Mouse (Mus musculus): ENCODE data around the gene Nfic. TPM values are rescaled to one million over a fixed set of nuclear protein-coding genes. Genes with fewer than 3 reads are reported as not detected.
A peak's percentile ranks its signal among the peaks of the same experiment; 100 is the strongest.

Gene Nfic
- polyA plus RNA-seq, 1 experiment from 2014 or later: 86.5 TPM

DNA sequence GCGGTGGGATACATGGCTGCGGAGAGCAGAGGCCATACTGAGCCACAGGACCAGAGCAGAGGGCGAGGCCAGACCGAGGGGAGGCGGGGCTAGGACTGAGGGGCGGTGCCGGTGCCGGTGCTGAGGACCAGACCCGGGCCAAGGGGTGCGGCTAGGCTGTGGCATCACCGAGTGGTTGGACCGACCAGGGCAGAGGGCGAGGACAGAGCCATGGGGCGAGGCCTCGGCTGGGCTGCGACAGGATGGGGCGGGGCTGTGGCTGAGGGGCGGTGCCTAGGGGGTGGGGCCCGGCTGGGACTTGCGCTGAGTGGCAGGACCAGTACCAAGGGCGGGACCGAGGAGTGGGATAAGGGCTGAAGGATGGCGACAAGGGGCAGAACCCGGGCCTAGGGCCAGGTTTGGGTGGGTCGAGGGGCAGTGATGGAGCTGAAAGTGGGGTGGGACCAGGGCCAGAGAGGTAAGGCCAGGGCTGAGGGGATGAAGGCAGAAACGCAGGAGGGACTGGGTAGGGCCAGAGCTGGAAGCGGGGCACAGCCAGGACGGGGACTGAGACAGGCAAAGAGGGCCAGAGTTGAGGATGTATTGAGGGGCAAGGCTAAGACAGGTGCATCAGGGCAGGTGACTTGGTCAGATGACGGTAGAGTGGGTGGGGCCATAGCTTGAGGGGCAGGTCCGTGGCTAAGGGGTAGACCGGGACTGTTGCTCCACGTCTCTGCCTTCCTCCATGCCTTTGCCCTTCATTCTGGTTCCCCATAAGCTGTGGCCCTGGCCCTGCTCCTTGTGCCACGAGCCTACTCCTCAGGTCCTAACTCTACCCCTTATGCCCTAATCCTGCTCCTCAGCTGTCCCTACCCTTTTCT lies 9.2 kb upstream of the Nfic start:
- DNase-seq: peak; percentile 52
- Histone ChIP-seq H3K27ac (ENCODE audit: low read depth) (no peak overlapping the region), H3K27me3 (ENCODE audit: insufficient read depth, low read length) (peaks cover 70% of the 10 kb centered on the region), H3K9ac (no peak overlapping the region), H3K9me3 (ENCODE audit: low read depth, low read length) (no peaks in the 10 kb centered on the region), H3K36me3 (ENCODE audit: insufficient read depth) (no peaks in the 10 kb centered on the region), H3K4me3 (ENCODE audit: low read depth, low read length) (peak overlapping the region; percentile 29), H3K4me2 (peak overlapping the region; percentile 57), H3K4me1 (ENCODE audit: insufficient read depth) (peaks cover 3% of the 10 kb centered on the region; the same call in 1 of the 2 replicates)
- peak; percentile 77 for ATAC-seq (ENCODE audit: insufficient read depth)
- 4% methylated on average over 33 of the region's 33 CpGs for WGBS
- TF ChIP-seq CTCF (IDR thresholded peaks at IDR 0.05; ENCODE audit: low read depth): no peak

DNA sequence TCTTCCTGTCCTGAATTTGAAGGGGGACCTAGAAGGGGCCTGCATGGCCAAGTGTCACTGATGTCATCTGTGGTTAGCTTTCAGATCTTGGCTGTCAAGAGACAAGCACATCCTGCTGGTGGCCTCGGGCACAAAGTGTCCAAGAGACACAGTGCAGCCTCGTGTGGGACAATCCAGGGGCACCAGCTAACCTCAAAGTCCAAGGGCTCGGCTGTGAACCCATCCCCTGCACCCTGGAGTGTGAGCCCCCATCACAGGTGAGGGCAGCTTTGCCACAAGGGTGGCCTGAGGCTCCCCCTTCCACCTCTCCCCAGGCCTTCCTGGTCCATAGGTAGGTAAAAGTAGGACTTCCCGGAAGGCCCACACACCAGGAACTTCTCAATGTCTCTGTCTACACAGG lies 8.1 kb upstream of the Nfic start:
- Histone ChIP-seq H3K4me1 (ENCODE audit: insufficient read depth) (peaks cover 3% of the 10 kb centered on the region; the same call in 1 of the 2 replicates), H3K9me3 (ENCODE audit: low read depth, low read length) (no peaks in the 10 kb centered on the region), H3K36me3 (ENCODE audit: insufficient read depth) (no peaks in the 10 kb centered on the region), H3K4me2 (no peak overlapping the region; the same call in 1 of the 2 replicates), H3K9ac (no peak overlapping the region), H3K4me3 (ENCODE audit: low read depth, low read length) (no peak overlapping the region), H3K27me3 (ENCODE audit: insufficient read depth, low read length) (peaks cover 79% of the 10 kb centered on the region), H3K27ac (ENCODE audit: low read depth) (no peak overlapping the region)
- ATAC-seq (ENCODE audit: insufficient read depth): no peak
- TF ChIP-seq CTCF (IDR thresholded peaks at IDR 0.05; ENCODE audit: low read depth): no peak
- DNase-seq: no peak
- 61% methylated on average over 4 of the region's 4 CpGs for WGBS

DNA sequence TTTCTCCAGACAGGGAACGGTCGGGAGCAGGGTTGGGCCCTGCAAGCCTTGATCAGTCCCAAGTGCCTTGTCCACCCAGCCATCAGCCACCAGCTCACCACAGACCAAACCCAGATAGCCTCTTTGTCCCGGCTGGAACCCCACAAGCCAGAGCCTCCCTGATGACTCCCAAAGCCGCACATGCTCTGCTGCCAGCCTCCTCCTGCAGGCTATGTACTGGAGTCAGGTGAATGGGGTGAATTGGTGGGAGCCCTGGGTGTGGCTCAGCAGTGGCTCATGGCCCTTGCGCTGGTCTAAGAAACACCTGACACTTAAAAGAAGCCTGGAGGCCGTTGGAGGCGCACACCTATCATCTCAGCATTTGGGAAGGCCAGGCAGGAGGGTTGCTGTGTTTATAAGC lies 7.5 kb upstream of the Nfic start:
- Histone ChIP-seq H3K36me3 (ENCODE audit: insufficient read depth) (no peaks in the 10 kb centered on the region), H3K4me2 (no peak overlapping the region), H3K9me3 (ENCODE audit: low read depth, low read length) (no peaks in the 10 kb centered on the region), H3K27me3 (ENCODE audit: insufficient read depth, low read length) (peaks cover 82% of the 10 kb centered on the region), H3K27ac (ENCODE audit: low read depth) (no peak overlapping the region), H3K4me1 (ENCODE audit: insufficient read depth) (peaks cover 3% of the 10 kb centered on the region; the same call in 1 of the 2 replicates), H3K9ac (no peak overlapping the region), H3K4me3 (ENCODE audit: low read depth, low read length) (no peak overlapping the region)
- no peak for TF ChIP-seq CTCF (IDR thresholded peaks at IDR 0.05; ENCODE audit: low read depth)
- ATAC-seq (ENCODE audit: insufficient read depth) (no peak), DNase-seq (no peak)
- WGBS: 72% methylated on average over 7 of the region's 7 CpGs

DNA sequence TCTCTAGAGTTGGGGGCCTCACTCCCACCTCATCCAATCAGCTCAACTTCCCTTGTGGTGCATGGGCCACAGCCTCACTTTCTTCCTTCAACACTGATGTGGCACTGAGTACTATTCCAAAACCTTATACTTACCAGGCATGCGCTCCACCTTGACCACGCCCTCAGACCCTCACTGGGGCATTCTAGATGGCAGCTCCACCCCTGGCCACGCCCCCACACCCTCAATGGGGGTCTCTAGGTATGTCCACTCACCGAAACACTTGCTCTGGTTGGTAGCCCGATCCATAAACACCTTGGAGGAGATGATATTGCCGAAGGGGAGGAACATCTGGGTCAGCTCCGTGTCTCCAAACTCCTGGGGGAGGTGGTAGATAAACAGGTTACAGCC lies 7.0 kb upstream of the Nfic start:
- ATAC-seq (ENCODE audit: insufficient read depth) (no peak), DNase-seq (no peak)
- Histone ChIP-seq H3K27me3 (ENCODE audit: insufficient read depth, low read length) (peaks cover 87% of the 10 kb centered on the region), H3K9me3 (ENCODE audit: low read depth, low read length) (no peaks in the 10 kb centered on the region), H3K27ac (ENCODE audit: low read depth) (no peak overlapping the region), H3K4me2 (no peak overlapping the region), H3K4me3 (ENCODE audit: low read depth, low read length) (no peak overlapping the region), H3K36me3 (ENCODE audit: insufficient read depth) (no peaks in the 10 kb centered on the region), H3K4me1 (ENCODE audit: insufficient read depth) (peaks cover 3% of the 10 kb centered on the region; the same call in 1 of the 2 replicates), H3K9ac (no peak overlapping the region)
- no peak for TF ChIP-seq CTCF (IDR thresholded peaks at IDR 0.05; ENCODE audit: low read depth)
- WGBS: 37% methylated on average over 7 of the region's 7 CpGs

DNA sequence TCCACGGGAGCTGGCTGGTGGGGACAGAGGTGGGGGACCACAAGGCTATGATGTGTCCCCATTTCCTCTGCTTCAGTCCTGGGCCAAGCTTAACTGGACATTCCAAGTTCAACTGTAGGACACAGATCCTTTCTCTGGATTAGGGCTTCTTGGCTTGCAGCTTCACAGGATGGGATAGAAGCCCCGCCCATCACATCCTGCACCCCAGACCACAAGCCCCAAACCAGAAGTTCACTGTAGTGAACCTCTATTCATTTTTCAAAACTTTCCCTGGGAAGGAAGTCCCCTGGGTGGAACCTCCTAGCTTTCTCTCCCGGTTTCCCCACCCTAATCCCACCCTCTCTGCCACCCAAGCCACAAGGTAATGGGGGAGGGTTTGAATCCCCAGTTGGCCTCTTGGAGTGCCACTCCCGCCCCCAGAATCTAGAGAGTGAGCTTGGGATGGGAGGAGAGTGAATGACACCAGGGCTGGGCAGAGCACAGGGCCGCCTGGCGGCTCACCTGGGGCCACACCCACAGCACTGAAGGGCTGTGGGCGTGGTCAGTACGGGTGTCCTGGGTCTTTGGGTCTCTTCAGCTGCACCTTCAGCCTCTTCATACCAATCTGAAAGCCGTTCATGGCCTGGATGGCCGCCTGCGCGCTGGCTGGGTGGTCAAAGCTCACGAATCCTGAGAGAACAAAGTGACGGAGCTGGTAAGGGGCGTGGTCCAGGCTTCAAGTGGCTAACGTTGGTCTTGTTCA lies 6.4 kb upstream of the Nfic start:
- H3K4me3 ChIP-seq (ENCODE audit: low read depth, low read length): no peak overlapping the region
- no peak overlapping the region for H3K4me2 ChIP-seq
- no peak for TF ChIP-seq CTCF (IDR thresholded peaks at IDR 0.05; ENCODE audit: low read depth)
- no peak for ATAC-seq (ENCODE audit: insufficient read depth)
- H3K27me3 ChIP-seq (ENCODE audit: insufficient read depth, low read length): peaks cover 90% of the 10 kb centered on the region
- H3K4me1 ChIP-seq (ENCODE audit: insufficient read depth): peaks cover 3% of the 10 kb centered on the region; the same call in 1 of the 2 replicates
- no peak for DNase-seq
- no peak overlapping the region for H3K27ac ChIP-seq (ENCODE audit: low read depth)
- WGBS: 3% methylated on average over 16 of the region's 16 CpGs
- no peaks in the 10 kb centered on the region for H3K9me3 ChIP-seq (ENCODE audit: low read depth, low read length)
- H3K9ac ChIP-seq: no peak overlapping the region
- no peaks in the 10 kb centered on the region for H3K36me3 ChIP-seq (ENCODE audit: insufficient read depth)

DNA sequence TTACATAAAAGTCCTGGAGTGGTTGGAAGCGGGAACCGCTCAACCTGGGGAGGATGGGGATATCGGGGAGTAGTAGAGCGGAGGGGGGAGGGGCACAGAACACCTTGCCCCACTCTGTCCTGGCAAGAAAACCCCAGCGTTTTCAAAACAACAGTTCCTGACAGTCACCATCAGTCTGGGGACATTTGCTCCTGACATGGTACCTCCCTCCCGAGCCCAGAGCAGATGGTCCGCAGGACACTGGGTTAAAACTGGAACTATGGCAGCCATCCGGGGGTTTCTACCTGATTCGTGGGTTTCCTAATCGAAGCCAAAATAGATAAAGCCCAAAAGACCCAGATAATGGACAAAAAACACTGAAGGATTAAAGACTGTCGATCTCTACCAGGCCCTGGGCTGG lies 5.5 kb upstream of the Nfic start:
- Histone ChIP-seq H3K4me2 (no peak overlapping the region), H3K27me3 (ENCODE audit: insufficient read depth, low read length) (peaks cover 88% of the 10 kb centered on the region), H3K9ac (no peak overlapping the region), H3K4me3 (ENCODE audit: low read depth, low read length) (no peak overlapping the region), H3K4me1 (ENCODE audit: insufficient read depth) (peaks cover 3% of the 10 kb centered on the region; the same call in 1 of the 2 replicates), H3K36me3 (ENCODE audit: insufficient read depth) (no peaks in the 10 kb centered on the region), H3K27ac (ENCODE audit: low read depth) (no peak overlapping the region), H3K9me3 (ENCODE audit: low read depth, low read length) (no peaks in the 10 kb centered on the region)
- 40% methylated on average over 11 of the region's 11 CpGs for WGBS
- no peak for ATAC-seq (ENCODE audit: insufficient read depth)
- DNase-seq: no peak
- TF ChIP-seq CTCF (IDR thresholded peaks at IDR 0.05; ENCODE audit: low read depth): no peak

DNA sequence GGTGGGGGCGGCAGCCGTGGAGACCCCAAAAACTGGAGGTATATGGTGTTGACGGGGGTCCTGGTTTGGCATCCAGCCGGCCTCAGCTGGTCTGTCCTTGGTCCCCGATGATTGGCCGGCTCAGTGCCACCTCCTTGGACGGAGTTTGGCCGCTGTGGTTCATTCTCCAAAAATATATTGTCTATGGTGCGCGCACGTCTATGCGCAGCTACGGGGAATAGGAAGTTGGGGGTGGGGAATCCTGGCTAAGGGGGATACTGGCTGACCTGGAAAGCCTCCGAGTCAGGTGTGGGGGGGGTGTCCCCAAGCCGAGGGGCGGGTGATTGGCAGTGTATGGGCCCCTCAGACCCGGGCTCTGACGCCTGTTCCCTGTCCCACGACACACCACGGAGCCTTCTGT lies 5.0 kb upstream of the Nfic start:
- DNase-seq: no peak
- H3K4me2 ChIP-seq: no peak overlapping the region
- WGBS: 34% methylated on average over 19 of the region's 20 CpGs
- H3K27ac ChIP-seq (ENCODE audit: low read depth): no peak overlapping the region
- no peak for TF ChIP-seq CTCF (IDR thresholded peaks at IDR 0.05; ENCODE audit: low read depth)
- no peak overlapping the region for H3K4me3 ChIP-seq (ENCODE audit: low read depth, low read length)
- no peaks in the 10 kb centered on the region for H3K36me3 ChIP-seq (ENCODE audit: insufficient read depth)
- H3K4me1 ChIP-seq (ENCODE audit: insufficient read depth): peaks cover 3% of the 10 kb centered on the region; the same call in 1 of the 2 replicates
- H3K27me3 ChIP-seq (ENCODE audit: insufficient read depth, low read length): peaks cover 87% of the 10 kb centered on the region
- no peak for ATAC-seq (ENCODE audit: insufficient read depth)
- H3K9ac ChIP-seq: no peak overlapping the region
- no peaks in the 10 kb centered on the region for H3K9me3 ChIP-seq (ENCODE audit: low read depth, low read length)
